Mouse (Mus musculus): ENCODE measurements at regions not wholly inside any gene's neighbourhood (a gene's known extent, or its start where the extent isn't known, plus 50 kb on each side); places are given as distances from the start of the nearest gene placed in this dataset.

DNA sequence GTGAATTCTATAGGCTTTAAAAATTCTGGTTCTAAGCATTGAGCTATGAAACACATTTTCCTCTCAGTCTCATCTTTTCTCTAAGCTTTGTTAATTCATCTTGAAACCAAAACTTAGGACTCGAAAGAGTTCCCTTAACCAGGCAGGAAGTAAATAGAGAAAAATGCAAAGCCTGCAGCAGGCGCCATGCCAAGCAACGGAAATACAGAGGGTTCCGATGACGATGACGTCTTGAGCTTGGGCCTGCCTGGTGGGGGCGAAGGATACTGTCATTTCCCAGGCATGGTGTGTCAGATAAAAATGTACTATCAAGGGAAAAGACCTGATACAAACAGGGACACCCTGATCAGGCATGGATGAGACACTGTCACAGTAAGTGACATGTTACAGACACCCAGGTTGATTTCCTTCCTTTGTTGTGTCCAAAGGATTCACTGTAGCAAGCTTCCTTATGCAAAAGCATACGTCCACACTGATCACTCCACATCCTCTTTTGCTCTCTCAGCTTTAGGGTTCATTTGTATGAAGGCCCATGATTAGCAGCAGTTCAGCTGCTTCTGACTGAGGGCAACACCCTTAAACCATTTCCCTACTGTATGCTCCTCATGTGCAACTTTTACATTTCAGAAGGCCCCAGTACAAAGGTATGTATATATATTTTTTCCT, 135.0 kb downstream of the Cemip2 start:
- no peak for TF ChIP-seq POLR2A (IDR thresholded peaks at IDR 0.05; ENCODE audit: low read depth, low read length)
- no peak for TF ChIP-seq CTCF (IDR thresholded peaks at IDR 0.05; ENCODE audit: extremely low read depth, insufficient read length, insufficient replicate concordance, low read depth, low read length)
- Histone ChIP-seq H3K36me3 (ENCODE audit: control insufficient read depth, insufficient read depth, low read length) (no peaks in the 10 kb centered on the region), H3K27me3 (ENCODE audit: control insufficient read depth, insufficient read depth, low read length) (no peaks in the 10 kb centered on the region), H3K27ac (ENCODE audit: insufficient read depth, low read depth, low read length) (peak overlapping the region; percentile 40; the same call in 1 of the 2 replicates), H3K4me1 (ENCODE audit: control insufficient read depth, insufficient read depth, insufficient read length, low read length) (0 out of 2 replicates have a peak, but pooled peaks cover 3% of the 10 kb centered on the region), H3K4me3 (ENCODE audit: low read depth, low read length) (no peak overlapping the region)
- 62% methylated on average over 8 of the region's 8 CpGs for WGBS

DNA sequence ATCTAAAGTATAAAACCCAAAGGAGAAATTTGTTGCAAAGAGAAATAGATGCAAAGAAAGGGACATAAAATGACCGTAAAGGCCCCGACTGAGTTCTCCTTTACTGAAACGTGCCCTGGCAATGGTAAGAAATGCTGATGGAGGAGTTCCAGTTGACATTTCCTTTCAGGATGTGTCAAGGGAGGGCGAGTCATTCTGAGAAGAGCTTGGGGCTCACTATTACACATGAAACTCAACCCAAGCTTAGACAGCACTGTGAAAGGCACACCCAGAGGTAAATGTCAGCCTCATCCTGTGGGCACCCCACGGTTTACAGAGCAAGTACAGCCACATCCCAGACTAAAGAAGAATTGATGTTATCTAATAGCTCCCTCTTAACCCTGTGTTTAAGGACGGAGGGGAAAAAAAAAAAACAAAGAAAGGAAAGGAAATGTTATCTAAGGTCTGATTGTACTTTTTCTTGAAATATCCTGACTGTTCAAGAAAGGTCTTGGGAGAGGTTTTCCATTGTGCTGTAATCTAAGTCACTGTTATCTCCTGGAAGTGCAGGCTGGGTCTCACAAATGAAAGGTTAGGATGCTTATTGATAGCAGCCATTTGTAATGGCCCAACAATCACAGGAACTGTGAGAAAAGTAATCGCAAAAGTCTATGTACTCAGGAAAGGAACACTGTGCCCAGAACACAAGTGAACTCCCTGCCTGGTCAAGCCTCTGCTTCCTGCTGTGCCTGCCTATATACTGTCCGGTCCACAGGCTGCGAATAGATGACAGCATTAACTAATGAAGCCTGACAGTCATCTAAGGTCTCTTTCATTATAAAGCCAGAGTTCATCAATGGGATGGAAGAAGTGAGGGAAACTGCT, 135.8 kb downstream of the Cemip2 start:
- no peak overlapping the region for H3K27ac ChIP-seq (ENCODE audit: insufficient read depth, low read depth, low read length)
- 0 out of 2 replicates have a peak, but pooled peaks cover 3% of the 10 kb centered on the region for H3K4me1 ChIP-seq (ENCODE audit: control insufficient read depth, insufficient read depth, insufficient read length, low read length)
- TF ChIP-seq CTCF (IDR thresholded peaks at IDR 0.05; ENCODE audit: extremely low read depth, insufficient read length, insufficient replicate concordance, low read depth, low read length) (no peak), POLR2A (IDR thresholded peaks at IDR 0.05; ENCODE audit: low read depth, low read length) (no peak)
- no peaks in the 10 kb centered on the region for H3K27me3 ChIP-seq (ENCODE audit: control insufficient read depth, insufficient read depth, low read length)
- no peaks in the 10 kb centered on the region for H3K36me3 ChIP-seq (ENCODE audit: control insufficient read depth, insufficient read depth, low read length)
- 58% methylated on average over 9 of the region's 9 CpGs for WGBS
- no peak overlapping the region for H3K4me3 ChIP-seq (ENCODE audit: low read depth, low read length)

DNA sequence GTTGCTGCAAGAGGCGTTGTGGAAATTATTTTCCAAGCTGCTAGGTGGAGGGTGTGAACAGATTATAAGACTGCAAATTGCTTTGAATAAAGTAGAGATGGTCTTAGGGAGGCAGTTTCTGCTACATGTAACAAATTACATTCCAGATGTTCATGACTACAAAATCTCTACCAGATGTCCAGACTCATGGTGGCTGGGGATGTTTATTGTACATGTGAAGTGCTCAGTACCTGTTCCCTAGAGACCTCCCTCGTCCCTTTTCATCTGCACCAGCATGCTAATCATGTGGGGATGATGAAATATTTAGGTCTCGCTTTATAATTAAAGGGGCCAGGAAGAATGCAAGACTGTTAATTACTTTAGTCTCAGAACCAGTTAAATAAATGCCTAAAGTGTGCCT, 136.5 kb downstream of the Cemip2 start:
- H3K27ac ChIP-seq (ENCODE audit: insufficient read depth, low read depth, low read length): no peak overlapping the region

DNA sequence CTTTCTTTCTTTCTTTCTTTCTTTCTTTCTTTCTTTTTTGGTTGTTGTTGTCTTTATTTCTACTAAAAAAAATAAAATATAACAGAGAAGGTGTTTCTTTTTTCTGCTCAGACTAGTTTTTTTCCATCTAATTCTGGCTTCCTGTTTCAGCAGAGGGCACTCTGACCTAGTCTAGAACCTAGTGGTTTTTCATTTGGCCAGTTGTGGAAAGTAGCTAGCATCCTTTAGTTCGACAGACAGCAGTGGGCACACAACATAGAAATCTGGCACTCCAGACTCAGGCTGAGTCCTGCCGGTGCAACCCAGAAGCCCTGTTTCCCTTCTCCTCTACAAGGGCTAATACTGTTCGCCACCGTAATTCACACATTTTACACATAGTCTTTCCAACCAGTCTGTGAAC, 140.0 kb downstream of the Cemip2 start:
- 84% methylated on average over 4 of the region's 4 CpGs for WGBS

More for the DNA sequence above, 136.5 kb downstream of the Cemip2 start:
- WGBS: 71% methylated on average over 3 of the region's 3 CpGs
- Histone ChIP-seq H3K4me1 (ENCODE audit: control insufficient read depth, insufficient read depth, insufficient read length, low read length) (0 out of 2 replicates have a peak, but pooled peaks cover 3% of the 10 kb centered on the region), H3K4me3 (ENCODE audit: low read depth, low read length) (no peak overlapping the region), H3K27me3 (ENCODE audit: control insufficient read depth, insufficient read depth, low read length) (no peaks in the 10 kb centered on the region), H3K36me3 (ENCODE audit: control insufficient read depth, insufficient read depth, low read length) (no peaks in the 10 kb centered on the region)
- TF ChIP-seq CTCF (IDR thresholded peaks at IDR 0.05; ENCODE audit: extremely low read depth, insufficient read length, insufficient replicate concordance, low read depth, low read length): no peak
- no peak for TF ChIP-seq POLR2A (IDR thresholded peaks at IDR 0.05; ENCODE audit: low read depth, low read length)

DNA sequence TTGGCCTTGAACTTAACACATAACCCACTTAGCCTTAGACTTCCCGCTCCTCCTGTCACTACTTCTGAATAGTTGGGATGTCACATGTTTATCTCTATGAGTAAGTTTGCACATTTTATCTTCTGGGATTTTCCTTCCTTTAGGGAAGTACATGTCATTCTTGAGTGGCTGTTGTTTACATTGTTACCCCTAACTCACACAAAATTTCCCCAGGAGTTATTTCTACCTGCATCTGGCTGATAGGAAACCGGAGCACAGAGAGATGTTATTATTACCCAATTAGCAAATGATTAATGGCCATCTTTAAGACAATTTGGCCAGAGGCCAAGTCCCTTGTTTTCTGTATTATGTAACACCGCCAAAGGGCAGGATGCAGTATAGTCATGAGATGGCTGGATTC, 140.9 kb downstream of the Cemip2 start:
- Histone ChIP-seq H3K27ac (ENCODE audit: insufficient read depth, low read depth, low read length) (no peak overlapping the region), H3K4me1 (ENCODE audit: control insufficient read depth, insufficient read depth, insufficient read length, low read length) (no peaks in the 10 kb centered on the region), H3K27me3 (ENCODE audit: control insufficient read depth, insufficient read depth, low read length) (no peaks in the 10 kb centered on the region), H3K4me3 (ENCODE audit: low read depth, low read length) (no peak overlapping the region), H3K36me3 (ENCODE audit: control insufficient read depth, insufficient read depth, low read length) (no peaks in the 10 kb centered on the region)
- TF ChIP-seq CTCF (IDR thresholded peaks at IDR 0.05; ENCODE audit: extremely low read depth, insufficient read length, insufficient replicate concordance, low read depth, low read length) (no peak), POLR2A (IDR thresholded peaks at IDR 0.05; ENCODE audit: low read depth, low read length) (no peak)
- WGBS: 36% methylated on average over 3 of the region's 3 CpGs

More for the DNA sequence above, 140.0 kb downstream of the Cemip2 start:
- H3K36me3 ChIP-seq (ENCODE audit: control insufficient read depth, insufficient read depth, low read length): no peaks in the 10 kb centered on the region
- no peaks in the 10 kb centered on the region for H3K27me3 ChIP-seq (ENCODE audit: control insufficient read depth, insufficient read depth, low read length)
- 0 out of 2 replicates have a peak, but pooled peaks cover 2% of the 10 kb centered on the region for H3K4me1 ChIP-seq (ENCODE audit: control insufficient read depth, insufficient read depth, insufficient read length, low read length)
- no peak overlapping the region for H3K27ac ChIP-seq (ENCODE audit: insufficient read depth, low read depth, low read length)
- H3K4me3 ChIP-seq (ENCODE audit: low read depth, low read length): no peak overlapping the region
- no peak for TF ChIP-seq POLR2A (IDR thresholded peaks at IDR 0.05; ENCODE audit: low read depth, low read length)
- no peak for TF ChIP-seq CTCF (IDR thresholded peaks at IDR 0.05; ENCODE audit: extremely low read depth, insufficient read length, insufficient replicate concordance, low read depth, low read length)

DNA sequence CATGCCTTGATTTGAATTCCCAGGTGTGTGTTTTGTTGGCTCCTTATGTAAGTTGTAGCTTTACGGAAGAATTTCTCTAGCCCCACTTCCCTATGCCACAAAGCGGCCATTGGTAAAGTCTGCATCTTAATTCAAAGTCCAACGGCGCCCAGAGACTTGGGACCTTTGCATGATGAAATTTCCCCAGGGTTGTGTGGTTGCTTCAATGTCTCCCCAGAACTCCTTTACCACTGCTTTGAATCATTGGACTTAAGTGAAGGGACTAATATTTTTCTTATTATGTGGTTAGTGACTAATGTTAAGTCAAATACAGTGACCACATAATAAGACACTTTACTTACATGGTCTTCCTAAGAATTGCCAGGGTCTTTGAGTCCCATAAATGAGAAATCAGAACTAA, 162.0 kb downstream of the Cemip2 start:
- TF ChIP-seq CTCF (IDR thresholded peaks at IDR 0.05; ENCODE audit: extremely low read depth, insufficient read length, insufficient replicate concordance, low read depth, low read length): no peak
- no peak for TF ChIP-seq POLR2A (IDR thresholded peaks at IDR 0.05; ENCODE audit: low read depth, low read length)
- Histone ChIP-seq H3K27ac (ENCODE audit: insufficient read depth, low read depth, low read length) (no peak overlapping the region), H3K4me3 (ENCODE audit: low read depth, low read length) (no peak overlapping the region), H3K27me3 (ENCODE audit: control insufficient read depth, insufficient read depth, low read length) (no peaks in the 10 kb centered on the region), H3K36me3 (ENCODE audit: control insufficient read depth, insufficient read depth, low read length) (no peaks in the 10 kb centered on the region), H3K4me1 (ENCODE audit: control insufficient read depth, insufficient read depth, insufficient read length, low read length) (no peaks in the 10 kb centered on the region)
- WGBS: 92% methylated on average over 4 of the region's 4 CpGs

DNA sequence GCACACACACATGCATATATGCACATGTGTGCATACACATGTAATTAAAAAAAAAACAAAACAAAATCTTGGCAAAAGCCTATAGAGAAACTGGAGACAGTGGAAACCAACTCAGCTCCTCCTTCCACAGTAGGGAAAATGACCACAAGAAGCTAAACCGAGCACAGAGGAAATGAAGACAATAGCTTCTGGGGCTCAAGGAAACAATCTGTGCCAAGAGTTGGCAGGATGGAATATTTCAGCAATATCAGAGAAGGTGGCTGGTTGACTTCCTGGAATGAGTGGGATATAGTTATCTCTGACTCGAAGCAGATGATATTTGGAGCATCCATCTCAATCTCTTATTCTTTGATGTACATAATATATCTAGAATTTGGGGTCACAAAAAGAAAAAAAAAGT, 163.6 kb downstream of the Cemip2 start:
- Histone ChIP-seq H3K27ac (ENCODE audit: insufficient read depth, low read depth, low read length) (no peak overlapping the region), H3K4me1 (ENCODE audit: control insufficient read depth, insufficient read depth, insufficient read length, low read length) (no peaks in the 10 kb centered on the region), H3K27me3 (ENCODE audit: control insufficient read depth, insufficient read depth, low read length) (no peaks in the 10 kb centered on the region), H3K4me3 (ENCODE audit: low read depth, low read length) (no peak overlapping the region), H3K36me3 (ENCODE audit: control insufficient read depth, insufficient read depth, low read length) (no peaks in the 10 kb centered on the region)
- 57% methylated on average over 2 of the region's 2 CpGs for WGBS
- TF ChIP-seq CTCF (IDR thresholded peaks at IDR 0.05; ENCODE audit: extremely low read depth, insufficient read length, insufficient replicate concordance, low read depth, low read length): no peak
- TF ChIP-seq POLR2A (IDR thresholded peaks at IDR 0.05; ENCODE audit: low read depth, low read length): no peak

All from small intestine, adult 2 months (tissue).